ENCODE assay signal across 10 mouse cellular contexts in genomic region chr11:81587942-81588341, GRCm38 (mm10).
A peak's percentile ranks its signal among the peaks of the same experiment; 100 is the strongest.
DNase-seq lines count a peak whose midpoint lies in the region; ATAC-seq lines count a peak whose summit lies in the region.
"Had no signal": no experiment of that assay in that cellular context is flagged by ENCODE, and none has a peak within 500 bp of the region (broad histone marks: within the 10 kb centered on the region; RNA-seq: fewer than 3 reads in every experiment).

No protein-coding gene starts in this region.

- H3K4me3 ChIP-seq in forebrain, embryonic 14.5 days (ENCODE audit: low read depth, low read length): no peak overlapping the region

- peak overlapping the region; percentile 22; the same call in 1 of the 2 replicates for H3K27ac ChIP-seq in forebrain, embryonic 14.5 days (ENCODE audit: low read depth, low read length)
- H3K27ac ChIP-seq: macrophage had no signal

- peaks cover 26% of the 10 kb centered on the region for H3K4me1 ChIP-seq in forebrain, embryonic 14.5 days (ENCODE audit: control insufficient read depth, insufficient read depth, low read length)

- peak; percentile 11 for DNase-seq in kidney, adult 18-20 months
- no peak for DNase-seq in kidney, adult 8-10 months
- DNase-seq in cerebellum, adult 11 months: peak; percentile 60
- DNase-seq in forebrain, embryonic 14.5 days (ENCODE audit: low spot score): peak; percentile 83
- peak; percentile 44 for DNase-seq in left cerebral cortex, postnatal 14 days (ENCODE audit: low spot score in 2 of 2)
- no peak for DNase-seq in adipocyte (ENCODE audit: low spot score)
- no peak for DNase-seq in adrenal gland, adult 18-20 months (ENCODE audit: low spot score in 2 of 2)

- no peaks in the 10 kb centered on the region for H3K9me3 ChIP-seq in forebrain, embryonic 14.5 days (replicated peaks; ENCODE audit: control insufficient read depth, low read length)

- H3K4me2 ChIP-seq in forebrain, embryonic 14.5 days (ENCODE audit: low read length): peak overlapping the region; percentile 37

- no peaks in the 10 kb centered on the region; the same call in 1 of the 2 replicates for H3K27me3 ChIP-seq in forebrain, embryonic 14.5 days (replicated peaks; ENCODE audit: control insufficient read depth, insufficient read depth, low read length)

- 0 out of 2 replicates have a peak overlapping the region, but pooled peaks have one; percentile 6 for H3K9ac ChIP-seq in forebrain, embryonic 14.5 days (ENCODE audit: low read length)

- intact Hi-C loops in left cerebral cortex, postnatal 14 days (cut with DNase I): loop anchor here (2.0 kb wide), 1 partner anchor 25 kb away; no protein-coding TSS in a partner anchor

- no peaks in the 10 kb centered on the region for H3K36me3 ChIP-seq in forebrain, embryonic 14.5 days (ENCODE audit: control insufficient read depth, insufficient read depth, low read length)
- H3K36me3 ChIP-seq: G1E had no signal

- ATAC-seq in forebrain, embryonic 14.5 days: peak; percentile 37; the same call in 1 of the 2 replicates
- ATAC-seq in erythroblast, adult 5-6 weeks (replicated peaks; ENCODE audit: low FRiP score, poor library complexity, severe bottlenecking): no peak

- 21% methylated on average over 17 of the region's 17 CpGs for WGBS in forebrain, embryonic 14.5 days

Comparison
In these comparisons a context has a peak if more than half of its experiments do, and no peak if none do; other contexts are left out.
1. DNase-seq: peak in kidney, adult 18-20 months (single experiment), cerebellum, adult 11 months (single experiment), forebrain, embryonic 14.5 days (single experiment) and left cerebral cortex, postnatal 14 days (2 of 2); none in kidney, adult 8-10 months (0 of 2), adipocyte (single experiment) and adrenal gland, adult 18-20 months (0 of 2).